In genomic region chr15:97863494-97863881, GRCm38 (mm10) we compare ENCODE assay signal across 12 mouse cellular contexts. TPM values are rescaled to one million over a fixed set of nuclear protein-coding genes. Genes with fewer than 3 reads are reported as not detected.
DNase-seq lines count a peak whose midpoint lies in the region; ATAC-seq and TF ChIP-seq lines count a peak whose summit lies in the region.
"Had no signal": no experiment of that assay in that cellular context is flagged by ENCODE, and none has a peak within 500 bp of the region (broad histone marks: within the 10 kb centered on the region; RNA-seq: fewer than 3 reads in every experiment).

No protein-coding gene starts in this region.

- H3K27ac ChIP-seq in embryonic facial prominence, embryonic 14.5 days (replicated peaks; ENCODE audit: low read depth, low read length), result no peak overlapping the region
- no peak overlapping the region for H3K27ac ChIP-seq in embryonic facial prominence, embryonic 10.5 days (replicated peaks)
- no peak overlapping the region for H3K27ac ChIP-seq in stomach, embryonic 14.5 days (ENCODE audit: low read length)
- H3K27ac ChIP-seq in stomach, postnatal 0 days (replicated peaks), result no peak overlapping the region

- no peak for TF ChIP-seq CTCF in stomach, postnatal 0 days (IDR thresholded peaks at IDR 0.05; ENCODE audit: low read depth)

- no peak overlapping the region for H3K4me3 ChIP-seq in embryonic facial prominence, embryonic 14.5 days (ENCODE audit: low read depth, low read length)
- no peak overlapping the region for H3K4me3 ChIP-seq in embryonic facial prominence, embryonic 10.5 days
- no peak overlapping the region for H3K4me3 ChIP-seq in stomach, embryonic 14.5 days (ENCODE audit: low read depth, low read length)
- H3K4me3 ChIP-seq in stomach, postnatal 0 days (ENCODE audit: low read depth, low read length), result no peak overlapping the region

- no peaks in the 10 kb centered on the region for H3K4me1 ChIP-seq in embryonic facial prominence, embryonic 14.5 days (ENCODE audit: control insufficient read depth, insufficient read depth, low read length)
- 0 out of 2 replicates have a peak, but pooled peaks cover 19% of the 10 kb centered on the region for H3K4me1 ChIP-seq in embryonic facial prominence, embryonic 10.5 days
- peaks cover 22% of the 10 kb centered on the region; the same call in 1 of the 2 replicates for H3K4me1 ChIP-seq in stomach, embryonic 14.5 days (ENCODE audit: control insufficient read depth, insufficient read depth, low read length)
- H3K4me1 ChIP-seq in stomach, postnatal 0 days (replicated peaks; ENCODE audit: control insufficient read depth, insufficient read depth), result no peaks in the 10 kb centered on the region

- ATAC-seq in embryonic facial prominence, embryonic 14.5 days (ENCODE audit: low read depth), result 0 out of 2 replicates have a peak, but pooled peaks have one; percentile 41
- ATAC-seq in stomach, embryonic 14.5 days (ENCODE audit: insufficient number of reproducible peaks, insufficient read depth, low FRiP score, low read depth), result no peak; the same call in 1 of the 2 replicates
- no peak for ATAC-seq in stomach, postnatal 0 days (ENCODE audit: low FRiP score, low TSS enrichment)
- no peak for ATAC-seq in megakaryocyte progenitor cell, adult 5-6 weeks (replicated peaks; ENCODE audit: poor library complexity)
- ATAC-seq: forebrain, embryonic 14.5 days had no signal

- H3K4me2 ChIP-seq in embryonic facial prominence, embryonic 14.5 days (ENCODE audit: low read depth, low read length), result no peak overlapping the region
- peak overlapping the region; percentile 7; the same call in 1 of the 2 replicates for H3K4me2 ChIP-seq in stomach, embryonic 14.5 days (replicated peaks; ENCODE audit: low read depth, low read length)
- H3K4me2 ChIP-seq in stomach, postnatal 0 days (replicated peaks; ENCODE audit: low read depth), result no peak overlapping the region

- H3K9me3 ChIP-seq in embryonic facial prominence, embryonic 14.5 days (ENCODE audit: control insufficient read depth, low read length), result 0 out of 2 replicates have a peak, but pooled peaks cover 7% of the 10 kb centered on the region
- peaks cover 18% of the 10 kb centered on the region; the same call in 1 of the 2 replicates for H3K9me3 ChIP-seq in embryonic facial prominence, embryonic 10.5 days
- 0 out of 2 replicates have a peak, but pooled peaks cover 3% of the 10 kb centered on the region for H3K9me3 ChIP-seq in stomach, embryonic 14.5 days (ENCODE audit: control insufficient read depth, low read depth, low read length)
- H3K9me3 ChIP-seq in stomach, postnatal 0 days (ENCODE audit: control insufficient read depth, low read length), result no peaks in the 10 kb centered on the region

- no peaks in the 10 kb centered on the region for H3K27me3 ChIP-seq in embryonic facial prominence, embryonic 14.5 days (replicated peaks; ENCODE audit: control insufficient read depth, insufficient read depth, low read length)
- H3K27me3 ChIP-seq in embryonic facial prominence, embryonic 10.5 days (replicated peaks; ENCODE audit: low read depth, poor library complexity, severe bottlenecking), result no peaks in the 10 kb centered on the region
- no peaks in the 10 kb centered on the region for H3K27me3 ChIP-seq in stomach, embryonic 14.5 days (ENCODE audit: control insufficient read depth, insufficient read depth, low read length)
- no peaks in the 10 kb centered on the region for H3K27me3 ChIP-seq in stomach, postnatal 0 days (ENCODE audit: control insufficient read depth, insufficient read depth, low read length)

- H3K9ac ChIP-seq in embryonic facial prominence, embryonic 14.5 days (ENCODE audit: low read depth, low read length), result no peak overlapping the region
- H3K9ac ChIP-seq in stomach, embryonic 14.5 days (replicated peaks; ENCODE audit: low read depth, low read length), result no peak overlapping the region
- no peak overlapping the region for H3K9ac ChIP-seq in stomach, postnatal 0 days (ENCODE audit: low read length)

- intact Hi-C loops in left cerebral cortex, postnatal 4 days (cut with DNase I), result no loop called here

- no peak for DNase-seq in embryonic facial prominence, embryonic 14.5 days (ENCODE audit: low spot score)
- DNase-seq in embryonic facial prominence, embryonic 10.5 days (ENCODE audit: low spot score), result no peak
- DNase-seq in stomach, postnatal 0 days (ENCODE audit: low spot score), result no peak
- peak; percentile 27 for DNase-seq in left cerebral cortex, postnatal 4 days
- DNase-seq in gastrocnemius, adult 8-10 months (ENCODE audit: low spot score in 2 of 2), result no peak
- no peak for DNase-seq in cerebellum, adult 18-20 months
- DNase-seq: cerebellum, postnatal 36 days; heart, postnatal 4 days; kidney, postnatal 4 days had no signal

- TF ChIP-seq EP300 in stomach, postnatal 0 days (optimal IDR thresholded peaks at IDR 0.05), result no peak

- 75% methylated on average over 18 of the region's 18 CpGs for WGBS in embryonic facial prominence, embryonic 14.5 days
- WGBS in embryonic facial prominence, embryonic 10.5 days, result 76% methylated on average over 18 of the region's 18 CpGs
- 59% methylated on average over 18 of the region's 18 CpGs for WGBS in stomach, embryonic 14.5 days
- WGBS in stomach, postnatal 0 days, result 70% methylated on average over 18 of the region's 18 CpGs

- no peaks in the 10 kb centered on the region for H3K36me3 ChIP-seq in embryonic facial prominence, embryonic 14.5 days (ENCODE audit: control insufficient read depth, insufficient read depth, low read length)
- peaks cover 5% of the 10 kb centered on the region; the same call in 1 of the 2 replicates for H3K36me3 ChIP-seq in embryonic facial prominence, embryonic 10.5 days (replicated peaks)
- no peaks in the 10 kb centered on the region for H3K36me3 ChIP-seq in stomach, embryonic 14.5 days (ENCODE audit: control insufficient read depth, insufficient read depth, low read length)
- H3K36me3 ChIP-seq in stomach, postnatal 0 days (ENCODE audit: control insufficient read depth, insufficient read depth, low read length), result no peaks in the 10 kb centered on the region

RNA-seq across cellular contexts. Expression of gene Hdac7, which starts 19.2 kb away (rescaled TPM):
- 30.8 and 31.7 TPM in 2 replicates for polyA plus RNA-seq in embryonic facial prominence, embryonic 14.5 days (2014; fragmentation: Nextera tagmentation; extraction: Ambion mirVana)
- 26.6 and 30.2 TPM in 2 replicates for polyA plus RNA-seq in embryonic facial prominence, embryonic 10.5 days (2016; fragmentation: Nextera tagmentation; extraction: Ambion mirVana)
- 32.4 and 33.0 TPM in 2 replicates for polyA plus RNA-seq in stomach, embryonic 14.5 days (2014; fragmentation: Nextera tagmentation; extraction: Ambion mirVana)
- polyA plus RNA-seq in stomach, postnatal 0 days (2015; fragmentation: Nextera tagmentation; extraction: Ambion mirVana), result 8.0 and 9.4 TPM in 2 replicates
- 10 to 100 TPM; 41.0 to 41.3 TPM for total RNA-seq in left cerebral cortex, postnatal 4 days (2021)
- total RNA-seq in gastrocnemius, adult 8-10 months (2022), result 1 to 10 TPM; 5.8 to 9.6 (median 9.3) TPM
- 22.1 and 29.2 TPM in 2 replicates for total RNA-seq in megakaryocyte progenitor cell, adult 5-6 weeks (2015)
- total RNA-seq in megakaryocyte progenitor cell, adult 5-6 weeks (2017), result 12.6 and 14.0 TPM in 2 replicates

RNA-seq across cellular contexts. Expression of gene Vdr, which starts 46.9 kb away (rescaled TPM):
- 2.9 and 3.6 TPM in 2 replicates for polyA plus RNA-seq in embryonic facial prominence, embryonic 14.5 days (2014; fragmentation: Nextera tagmentation; extraction: Ambion mirVana)
- 0.59 and 0.82 TPM in 2 replicates for polyA plus RNA-seq in embryonic facial prominence, embryonic 10.5 days (2016; fragmentation: Nextera tagmentation; extraction: Ambion mirVana)
- 0.80 and 1.1 TPM in 2 replicates for polyA plus RNA-seq in stomach, embryonic 14.5 days (2014; fragmentation: Nextera tagmentation; extraction: Ambion mirVana)
- polyA plus RNA-seq in stomach, postnatal 0 days (2015; fragmentation: Nextera tagmentation; extraction: Ambion mirVana), result 1.4 and 1.5 TPM in 2 replicates
- under 1 TPM in 1 of 2 experiments, not detected in 1; 0.08 TPM for total RNA-seq in left cerebral cortex, postnatal 4 days (2021)
- under 1 TPM in 3 of 4 experiments, not detected in 1; 0.07 to 0.13 (median 0.10) TPM for total RNA-seq in gastrocnemius, adult 8-10 months (2022)
- total RNA-seq in megakaryocyte progenitor cell, adult 5-6 weeks (2015), result 5.3 and 7.9 TPM in 2 replicates
- total RNA-seq in megakaryocyte progenitor cell, adult 5-6 weeks (2017), result 1.7 and 1.9 TPM in 2 replicates
